ENCODE assay signal across 8 mouse cellular contexts in genomic region chr8:77436013-77436990, GRCm38 (mm10).
DNase-seq lines count a peak whose midpoint lies in the region; ATAC-seq and TF ChIP-seq lines count a peak whose summit lies in the region.

No protein-coding gene starts in this region.

- peak; percentile 77 for ATAC-seq in intestine, postnatal 0 days

- DNase-seq in liver, adult 2 months (ENCODE audit: extremely low read depth, low read depth, low spot score), result peak; percentile 39
- no peak for DNase-seq in liver
- peak; percentile 38 for DNase-seq in NIH3T3 (ENCODE audit: low read depth)
- peak; percentile 49 for DNase-seq in mesoderm, embryonic 11.5 days (ENCODE audit: low read depth, low spot score)
- DNase-seq in ovary, postnatal 10 days (ENCODE audit: low spot score), result no peak
- DNase-seq in cerebellum, adult 11 months, result no peak
- DNase-seq in layer of hippocampus, postnatal 14 days (ENCODE audit: low spot score in 2 of 2), result no peak

- TF ChIP-seq CTCF in liver, adult 2 months (IDR thresholded peaks at IDR 0.05; ENCODE audit: low read depth, low read length), result no peak
- TF ChIP-seq CTCF in intestine, postnatal 0 days (IDR thresholded peaks at IDR 0.05; ENCODE audit: low read depth), result no peak

- H3K79me2 ChIP-seq in liver, adult 2 months (ENCODE audit: control insufficient read depth, insufficient read depth, low read length), result no peaks in the 10 kb centered on the region

- H3K4me1 ChIP-seq in liver, adult 2 months (ENCODE audit: control insufficient read depth, insufficient read depth, low read length), result no peaks in the 10 kb centered on the region
- peaks cover 8% of the 10 kb centered on the region for H3K4me1 ChIP-seq in intestine, postnatal 0 days (replicated peaks; ENCODE audit: control insufficient read depth, insufficient read depth, low read length)

- TF ChIP-seq POLR2A in liver, adult 2 months (IDR thresholded peaks at IDR 0.05; ENCODE audit: extremely low read depth, insufficient read depth, low read length), result no peak

- no peaks in the 10 kb centered on the region for H3K36me3 ChIP-seq in liver, adult 2 months (ENCODE audit: control insufficient read depth, insufficient read depth, low read length)
- H3K36me3 ChIP-seq in intestine, postnatal 0 days (ENCODE audit: control insufficient read depth, insufficient read depth), result no peaks in the 10 kb centered on the region

- WGBS in liver, adult 2 months, result 74% methylated on average over 15 of the region's 15 CpGs
- WGBS in intestine, postnatal 0 days, result 41% methylated on average over 15 of the region's 15 CpGs

- no peak overlapping the region for H3K4me3 ChIP-seq in liver, adult 2 months (ENCODE audit: insufficient read depth, low read depth, low read length)
- H3K4me3 ChIP-seq in intestine, postnatal 0 days (ENCODE audit: low read depth, low read length), result no peak overlapping the region

- no peak overlapping the region for H3K9ac ChIP-seq in liver, adult 2 months (ENCODE audit: low read depth, low read length)
- no peak overlapping the region for H3K9ac ChIP-seq in intestine, postnatal 0 days (ENCODE audit: low read depth, low read length)

- peak overlapping the region; percentile 3; the same call in 1 of the 2 replicates for H3K4me2 ChIP-seq in intestine, postnatal 0 days (replicated peaks; ENCODE audit: low read depth)

- H3K27me3 ChIP-seq in liver, adult 2 months (ENCODE audit: control insufficient read depth, insufficient read depth, low read length), result no peaks in the 10 kb centered on the region
- no peaks in the 10 kb centered on the region for H3K27me3 ChIP-seq in intestine, postnatal 0 days (replicated peaks; ENCODE audit: control insufficient read depth, insufficient read depth, low read length)

- H3K9me3 ChIP-seq in intestine, postnatal 0 days (ENCODE audit: control insufficient read depth), result no peaks in the 10 kb centered on the region

- peak overlapping the region; percentile 34; the same call in 1 of the 2 replicates for H3K27ac ChIP-seq in liver, adult 2 months (replicated peaks; ENCODE audit: insufficient read depth, low read depth, low read length)
- peak overlapping the region; percentile 50 for H3K27ac ChIP-seq in intestine, postnatal 0 days (ENCODE audit: low read depth, low read length)

Comparison
In these comparisons a context has a peak if more than half of its experiments do, and no peak if none do; other contexts are left out.
1. DNase-seq: peak in liver, adult 2 months (single experiment), NIH3T3 (single experiment) and mesoderm, embryonic 11.5 days (single experiment); none in liver (single experiment), ovary, postnatal 10 days (single experiment), cerebellum, adult 11 months (single experiment) and layer of hippocampus, postnatal 14 days (0 of 2).